Mouse (Mus musculus): Measurements from ENCODE around the gene Comt. TPM values are rescaled to one million over a fixed set of nuclear protein-coding genes. Genes with fewer than 3 reads are reported as not detected.
A peak's percentile ranks its signal among the peaks of the same experiment; 100 is the strongest.

Gene Comt
- total RNA-seq, 1 experiment = 40.1 TPM

DNA sequence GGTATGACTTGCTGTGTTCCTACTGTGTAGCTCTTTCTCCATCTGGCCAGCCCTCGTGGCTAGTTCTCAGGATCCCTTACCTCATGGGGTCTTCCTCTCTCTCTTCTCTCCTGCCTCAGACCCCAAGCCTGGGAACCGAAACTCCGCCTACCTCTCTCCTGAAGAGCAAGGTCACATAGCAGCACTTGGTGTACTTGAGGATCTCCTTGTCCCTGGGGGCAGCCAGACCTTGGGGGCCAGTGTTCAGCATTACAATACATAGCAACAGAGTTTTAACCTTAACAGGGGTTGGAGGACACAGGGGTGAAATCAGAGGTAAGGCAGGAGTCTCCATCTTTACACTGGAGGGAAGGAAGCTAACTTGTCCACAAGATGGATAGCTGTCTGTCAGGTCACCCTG is 39.7 kb downstream of the Comt start:
- Histone ChIP-seq H3K36me3 (ENCODE audit: control insufficient read depth, insufficient read depth, low read length, poor library complexity, severe bottlenecking) (no peaks in the 10 kb centered on the region), H3K4me1 (ENCODE audit: control insufficient read depth in 2 of 2, insufficient read depth in 2 of 2, low read length in 2 of 2, poor library complexity in 1 of 2) (peaks cover 15 to 44% of the 10 kb centered on the region in 2 experiments), H3K9me3 (ENCODE audit: control insufficient read depth, insufficient read depth, low read depth, low read length) (no peaks in the 10 kb centered on the region), H3K9ac (ENCODE audit: insufficient read depth, low read depth, low read length, poor library complexity, severe bottlenecking) (no peak overlapping the region), H3K4me3 (ENCODE audit: insufficient read depth in 1 of 2, low read depth in 1 of 2, low read length in 2 of 2, poor library complexity in 1 of 2, severe bottlenecking in 1 of 2) (no peak overlapping the region), H3K27ac (ENCODE audit: insufficient read depth, low read depth, low read length, poor library complexity, severe bottlenecking) (peak overlapping the region; percentile 51; the same call in 1 of the 2 replicates)
- TF ChIP-seq HCFC1 (IDR thresholded peaks at IDR 0.05; ENCODE audit: borderline replicate concordance, insufficient read depth, low read length) (no peak), CHD2 (IDR thresholded peaks at IDR 0.05; ENCODE audit: low read depth, low read length) (no peak), MAFK (IDR thresholded peaks at IDR 0.05; ENCODE audit: insufficient read depth, low read depth, low read length) (no peak), ZC3H11A (IDR thresholded peaks at IDR 0.05; ENCODE audit: borderline replicate concordance, low read depth, low read length) (no peak), ZNF384 (IDR thresholded peaks at IDR 0.05; ENCODE audit: low read depth, low read length) (no peak)
- DNase-seq (ENCODE audit: low read depth, low spot score) = no peak
- in situ Hi-C loops (cut with MboI; ENCODE audit: low sequenced_read_pairs in 2 of 2, unreplicated experiment in 2 of 2) = no loop called here

DNA sequence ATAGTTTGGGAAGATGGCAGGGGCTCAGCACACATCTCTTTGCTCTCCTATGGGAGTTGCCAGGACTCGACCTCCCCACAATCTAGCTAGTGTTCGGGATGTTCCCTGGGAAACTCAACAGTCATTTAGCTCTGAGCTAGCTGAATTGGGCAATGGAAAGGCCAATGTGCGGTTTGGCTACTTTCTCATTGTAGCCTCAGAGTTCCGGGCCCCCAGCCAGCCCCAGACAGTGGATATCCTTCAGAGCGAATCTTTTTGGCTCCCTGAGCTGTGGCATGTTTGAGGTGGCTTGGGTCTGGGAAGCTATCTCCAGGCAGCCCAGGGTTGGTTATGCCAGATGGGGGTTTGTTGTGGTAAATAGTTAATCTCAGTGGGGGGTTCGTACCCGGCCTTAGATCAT is 40.2 kb downstream of the Comt start:
- H3K36me3 ChIP-seq (ENCODE audit: control insufficient read depth, insufficient read depth, low read length, poor library complexity, severe bottlenecking) = no peaks in the 10 kb centered on the region
- no peak overlapping the region for H3K4me3 ChIP-seq (ENCODE audit: insufficient read depth in 1 of 2, low read depth in 1 of 2, low read length in 2 of 2, poor library complexity in 1 of 2, severe bottlenecking in 1 of 2)
- H3K27ac ChIP-seq (ENCODE audit: insufficient read depth, low read depth, low read length, poor library complexity, severe bottlenecking) = 0 out of 2 replicates have a peak overlapping the region, but pooled peaks have one; percentile 36
- H3K9ac ChIP-seq (ENCODE audit: insufficient read depth, low read depth, low read length, poor library complexity, severe bottlenecking) = no peak overlapping the region
- no peak for DNase-seq (ENCODE audit: low read depth, low spot score)
- peaks cover 14 to 43% of the 10 kb centered on the region in 2 experiments; a peak in 3 of 4 replicates for H3K4me1 ChIP-seq (ENCODE audit: control insufficient read depth in 2 of 2, insufficient read depth in 2 of 2, low read length in 2 of 2, poor library complexity in 1 of 2)
- H3K9me3 ChIP-seq (ENCODE audit: control insufficient read depth, insufficient read depth, low read depth, low read length) = no peaks in the 10 kb centered on the region
- TF ChIP-seq HCFC1 (IDR thresholded peaks at IDR 0.05; ENCODE audit: borderline replicate concordance, insufficient read depth, low read length) = no peak
- TF ChIP-seq CHD2 (IDR thresholded peaks at IDR 0.05; ENCODE audit: low read depth, low read length) = no peak
- TF ChIP-seq ZNF384 (IDR thresholded peaks at IDR 0.05; ENCODE audit: low read depth, low read length) = no peak
- TF ChIP-seq MAFK (IDR thresholded peaks at IDR 0.05; ENCODE audit: insufficient read depth, low read depth, low read length) = no peak
- no peak for TF ChIP-seq ZC3H11A (IDR thresholded peaks at IDR 0.05; ENCODE audit: borderline replicate concordance, low read depth, low read length)
- in situ Hi-C loops (cut with MboI; ENCODE audit: low sequenced_read_pairs in 2 of 2, unreplicated experiment in 2 of 2) = no loop called here

GRCm38 (mm10) chr16:18385411-18385810 is 41.2 kb downstream of the Comt start:
- Histone ChIP-seq H3K4me3 (ENCODE audit: insufficient read depth in 1 of 2, low read depth in 1 of 2, low read length in 2 of 2, poor library complexity in 1 of 2, severe bottlenecking in 1 of 2) (no peak overlapping the region), H3K27ac (ENCODE audit: insufficient read depth, low read depth, low read length, poor library complexity, severe bottlenecking) (no peak overlapping the region), H3K36me3 (ENCODE audit: control insufficient read depth, insufficient read depth, low read length, poor library complexity, severe bottlenecking) (no peaks in the 10 kb centered on the region), H3K4me1 (ENCODE audit: control insufficient read depth in 2 of 2, insufficient read depth in 2 of 2, low read length in 2 of 2, poor library complexity in 1 of 2) (peaks cover 14 to 42% of the 10 kb centered on the region in 2 experiments; a peak in 3 of 4 replicates), H3K9me3 (ENCODE audit: control insufficient read depth, insufficient read depth, low read depth, low read length) (no peaks in the 10 kb centered on the region), H3K9ac (ENCODE audit: insufficient read depth, low read depth, low read length, poor library complexity, severe bottlenecking) (no peak overlapping the region)
- DNase-seq (ENCODE audit: low read depth, low spot score) = no peak
- TF ChIP-seq MAFK (IDR thresholded peaks at IDR 0.05; ENCODE audit: insufficient read depth, low read depth, low read length) (no peak), ZNF384 (IDR thresholded peaks at IDR 0.05; ENCODE audit: low read depth, low read length) (no peak), HCFC1 (IDR thresholded peaks at IDR 0.05; ENCODE audit: borderline replicate concordance, insufficient read depth, low read length) (no peak), CHD2 (IDR thresholded peaks at IDR 0.05; ENCODE audit: low read depth, low read length) (no peak; the same call in 1 of the 2 replicates), ZC3H11A (IDR thresholded peaks at IDR 0.05; ENCODE audit: borderline replicate concordance, low read depth, low read length) (no peak)
- in situ Hi-C loops (cut with MboI; ENCODE audit: low sequenced_read_pairs in 2 of 2, unreplicated experiment in 2 of 2) = no loop called here

- no peak for TF ChIP-seq CHD2 (IDR thresholded peaks at IDR 0.05; ENCODE audit: low read depth, low read length)
- no peak for TF ChIP-seq ZNF384 (IDR thresholded peaks at IDR 0.05; ENCODE audit: low read depth, low read length)
- Histone ChIP-seq H3K9me3 (ENCODE audit: control insufficient read depth, insufficient read depth, low read depth, low read length) (no peaks in the 10 kb centered on the region), H3K4me3 (ENCODE audit: insufficient read depth in 1 of 2, low read depth in 1 of 2, low read length in 2 of 2, poor library complexity in 1 of 2, severe bottlenecking in 1 of 2) (no peak overlapping the region), H3K27ac (ENCODE audit: insufficient read depth, low read depth, low read length, poor library complexity, severe bottlenecking) (no peak overlapping the region), H3K36me3 (ENCODE audit: control insufficient read depth, insufficient read depth, low read length, poor library complexity, severe bottlenecking) (no peaks in the 10 kb centered on the region), H3K9ac (ENCODE audit: insufficient read depth, low read depth, low read length, poor library complexity, severe bottlenecking) (no peak overlapping the region), H3K4me1 (ENCODE audit: control insufficient read depth in 2 of 2, insufficient read depth in 2 of 2, low read length in 2 of 2, poor library complexity in 1 of 2) (peaks cover 14 to 42% of the 10 kb centered on the region in 2 experiments; a peak in 3 of 4 replicates)
- DNase-seq (ENCODE audit: low read depth, low spot score) = no peak
- in situ Hi-C loops (cut with MboI; ENCODE audit: low sequenced_read_pairs in 2 of 2, unreplicated experiment in 2 of 2) = no loop called here
These were observed 42.0 kb downstream of the Comt start for GRCm38 (mm10) chr16:18384659-18385058.

DNA sequence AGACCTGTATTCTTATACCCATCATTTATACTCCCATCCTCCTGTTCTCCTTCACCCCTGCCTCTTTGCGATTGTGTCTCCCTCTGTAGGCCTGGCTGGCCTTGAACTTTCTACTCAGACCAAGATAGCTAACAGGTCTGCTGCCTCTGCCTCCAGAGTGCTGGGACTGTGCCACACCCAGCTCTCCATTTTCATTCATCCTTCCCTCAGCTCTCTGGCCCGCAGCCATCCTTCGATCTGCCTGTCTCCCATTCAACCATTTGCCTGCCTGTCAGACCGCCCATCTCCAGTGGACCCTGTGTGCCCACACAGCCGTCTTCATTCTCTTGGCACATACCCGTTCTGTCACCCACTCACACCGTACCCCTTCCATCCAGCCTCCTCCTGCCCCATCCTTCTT is 42.4 kb downstream of the Comt start:
- no peak for DNase-seq (ENCODE audit: low read depth, low spot score)
- Histone ChIP-seq H3K27ac (ENCODE audit: insufficient read depth, low read depth, low read length, poor library complexity, severe bottlenecking) (peak overlapping the region; percentile 22; the same call in 1 of the 2 replicates), H3K4me3 (ENCODE audit: insufficient read depth in 1 of 2, low read depth in 1 of 2, low read length in 2 of 2, poor library complexity in 1 of 2, severe bottlenecking in 1 of 2) (no peak overlapping the region), H3K9ac (ENCODE audit: insufficient read depth, low read depth, low read length, poor library complexity, severe bottlenecking) (no peak overlapping the region; the same call in 1 of the 2 replicates), H3K4me1 (ENCODE audit: control insufficient read depth in 2 of 2, insufficient read depth in 2 of 2, low read length in 2 of 2, poor library complexity in 1 of 2) (peaks cover 14 to 42% of the 10 kb centered on the region in 2 experiments; a peak in 3 of 4 replicates), H3K9me3 (ENCODE audit: control insufficient read depth, insufficient read depth, low read depth, low read length) (no peaks in the 10 kb centered on the region), H3K36me3 (ENCODE audit: control insufficient read depth, insufficient read depth, low read length, poor library complexity, severe bottlenecking) (no peaks in the 10 kb centered on the region)
- in situ Hi-C loops (cut with MboI; ENCODE audit: low sequenced_read_pairs in 2 of 2, unreplicated experiment in 2 of 2) = no loop called here
- TF ChIP-seq HCFC1 (IDR thresholded peaks at IDR 0.05; ENCODE audit: borderline replicate concordance, insufficient read depth, low read length) (no peak), ZNF384 (IDR thresholded peaks at IDR 0.05; ENCODE audit: low read depth, low read length) (no peak), ZC3H11A (IDR thresholded peaks at IDR 0.05; ENCODE audit: borderline replicate concordance, low read depth, low read length) (no peak), MAFK (IDR thresholded peaks at IDR 0.05; ENCODE audit: insufficient read depth, low read depth, low read length) (no peak), CHD2 (IDR thresholded peaks at IDR 0.05; ENCODE audit: low read depth, low read length) (no peak)
